Mouse (Mus musculus) neutrophil, adult 59 days (primary cell): Measurements from ENCODE around the gene Ica1l. TPM values are rescaled to one million over a fixed set of nuclear protein-coding genes. Genes with fewer than 3 reads are reported as not detected.

Source experiments
- total RNA-seq, 2 experiments: library from RNA; stranded (reverse); gene quantifications; 1 replicate in 1 of 2; 2 replicates in 1 of 2; pipeline ENCODE4 v1.2.4; 2023

The Ica1l gene
- total RNA-seq, result under 1 TPM; 0.22 to 0.98 TPM

DNA sequence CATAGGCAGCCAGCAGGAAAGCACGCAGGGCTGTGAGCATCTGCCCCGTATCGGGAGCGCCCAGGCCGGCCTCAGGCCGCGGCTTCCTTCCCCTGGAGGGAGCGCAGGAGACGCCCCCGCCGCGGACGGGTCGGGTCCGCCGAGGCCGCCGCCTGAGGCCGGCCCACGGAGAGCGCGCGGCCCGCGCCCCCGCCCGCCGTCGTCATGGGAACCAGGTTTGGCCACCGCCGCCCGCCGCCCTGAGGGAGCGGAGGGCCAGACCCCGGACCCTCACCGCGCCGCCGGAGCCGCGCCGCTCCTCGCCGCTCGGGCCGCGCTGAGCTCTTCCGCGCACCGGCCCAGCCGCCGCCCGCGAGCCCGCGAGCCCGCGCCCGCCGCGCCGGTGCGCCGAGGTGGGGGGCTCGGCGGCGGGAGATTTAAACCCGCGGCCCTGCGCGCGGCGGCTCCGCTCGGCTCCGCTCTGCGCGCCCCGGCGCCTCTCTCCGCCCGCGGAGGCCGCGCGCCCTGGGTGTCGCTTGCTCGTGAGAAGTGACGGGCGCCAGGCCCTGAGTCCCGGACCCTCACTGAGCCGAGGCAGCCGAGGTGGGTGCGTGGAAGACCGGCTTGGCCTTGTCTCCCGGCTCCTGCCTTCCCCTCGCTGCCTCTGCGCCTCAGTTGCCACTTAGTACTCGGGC lies at the start of gene Ica1l:
TSS of gene Ica1l (minus strand) at position 389 of the 674 bp plus-strand sequence.

Other genes starting within 250 kb of the Ica1l start
- gene Fam117b, start 130.2 kb downstream of the Ica1l start, total RNA-seq, result 10 to 100 TPM; 67.5 to 75.2 TPM
- 1 to 10 TPM; 5.7 to 8.4 TPM for gene Carf, start 55.1 kb upstream of the Ica1l start, total RNA-seq
- 1 to 10 TPM; 7.3 to 9.0 TPM for gene Wdr12, start 55.5 kb upstream of the Ica1l start, total RNA-seq
- gene Nbeal1, start 137.4 kb upstream of the Ica1l start, total RNA-seq, result 10 to 100 TPM; 15.4 to 16.1 TPM